Mouse (Mus musculus) spleen, adult 2 months (tissue): Measurements from ENCODE around the gene Rragd. TPM values are rescaled to one million over a fixed set of nuclear protein-coding genes. Genes with fewer than 3 reads are reported as not detected.
"Not testable (repeated sequence)": the region's sequence is repeated elsewhere in the genome, so short reads cannot be mapped to it uniquely, and the experiment has no call there.

Source experiments
- DNase-seq, 2 experiments: peaks; one replicate each; pipeline versions ENCODE4 v3.0.0 to v3.0.0-alpha.2; 2012 to 2021; ENCODE audit warnings: low spot score in 2 of 2, low read depth in 1 of 2
- H3K27ac ChIP-seq: fragments of 200-500 bp; 2 replicates; pipeline ENCODE4 v1.5.1; 2012; ENCODE audit warnings: low read length, inconsistent platforms; ENCODE audit not compliant: insufficient read depth
- H3K27me3 ChIP-seq: fragments of 200-500 bp; 2 replicates; pipeline ENCODE4 v1.6.1; 2012; ENCODE audit warnings: mild to moderate bottlenecking, moderate library complexity, low read length, inconsistent platforms; ENCODE audit not compliant: control insufficient read depth, insufficient read depth
- H3K36me3 ChIP-seq: fragments of 200-500 bp; 2 replicates; pipeline ENCODE4 v1.6.1; 2012; ENCODE audit warnings: mild to moderate bottlenecking, low read length, inconsistent platforms; ENCODE audit not compliant: control insufficient read depth, insufficient read depth
- H3K4me1 ChIP-seq: fragments of 200-500 bp; 2 replicates; pipeline ENCODE4 v1.6.1; 2011; ENCODE audit warnings: inconsistent platforms; ENCODE audit not compliant: control insufficient read depth, insufficient read depth, insufficient read length
- H3K4me3 ChIP-seq: fragments of 200-500 bp; 2 replicates; pipeline ENCODE4 v1.5.1; 2011; ENCODE audit warnings: mild to moderate bottlenecking, inconsistent platforms; ENCODE audit not compliant: insufficient read depth, insufficient read length; ENCODE audit errors: extremely low read depth
- CTCF ChIP-seq: fragments of 200-500 bp; IDR thresholded peaks from 2 replicates; pipeline ENCODE4 v1.5.1; 2011; ENCODE audit warnings: mild to moderate bottlenecking, inconsistent platforms; ENCODE audit not compliant: insufficient read depth, insufficient read length, insufficient replicate concordance; ENCODE audit errors: extremely low read depth
- POLR2A ChIP-seq: fragments of 200-500 bp; IDR thresholded peaks from 2 replicates; pipeline ENCODE4 v1.6.1; 2011; ENCODE audit warnings: low read depth, low read length, inconsistent platforms
- WGBS: fragments of 180-500 bp; shearing (Covaris S2); methylation state at CpG from one replicate; pipeline ENCODE4 v1.1.7; 2018; 5-methylcytosine and 5-hydroxymethylcytosine counted together
- polyA plus RNA-seq: library from polyadenylated mRNA; depleted of rRNA; stranded (reverse); fragments of >200 nt; gene quantifications from 2 replicates; pipeline ENCODE4 v1.2.3, GENCODE M21; 2012

Gene Rragd
- polyA plus RNA-seq, 1 experiment = 1.3 TPM

- TF ChIP-seq POLR2A (no peak), CTCF (no peak)
- Histone ChIP-seq H3K4me3 (no peak overlapping the region), H3K27me3 (no peaks in the 10 kb centered on the region), H3K27ac (no peak overlapping the region), H3K36me3 (no peaks in the 10 kb centered on the region), H3K4me1 (no peaks in the 10 kb centered on the region)
- WGBS = 96% methylated on average over 8 of the region's 8 CpGs
- no peak for DNase-seq
These were observed 16.2 kb downstream of the Rragd start for GRCm38 (mm10) chr4:32998996-32999395.

GRCm38 (mm10) chr4:33002081-33002480 lies 19.2 kb downstream of the Rragd start:
- TF ChIP-seq CTCF = no peak
- TF ChIP-seq POLR2A = no peak
- WGBS = 80% methylated on average over 3 of the region's 3 CpGs

GRCm38 (mm10) chr4:33005595-33006470 lies 23.0 kb downstream of the Rragd start:
- not testable (repeated sequence) for H3K4me3 ChIP-seq, H3K36me3 ChIP-seq, H3K4me1 ChIP-seq, H3K27ac ChIP-seq, H3K27me3 ChIP-seq, DNase-seq
- 69% methylated on average over 10 of the region's 10 CpGs for WGBS

More at GRCm38 (mm10) chr4:33002081-33002480, 19.2 kb downstream of the Rragd start:
- Histone ChIP-seq H3K4me3 (no peak overlapping the region), H3K27me3 (no peaks in the 10 kb centered on the region), H3K4me1 (no peaks in the 10 kb centered on the region), H3K27ac (no peak overlapping the region), H3K36me3 (no peaks in the 10 kb centered on the region)
- no peak for DNase-seq

DNA sequence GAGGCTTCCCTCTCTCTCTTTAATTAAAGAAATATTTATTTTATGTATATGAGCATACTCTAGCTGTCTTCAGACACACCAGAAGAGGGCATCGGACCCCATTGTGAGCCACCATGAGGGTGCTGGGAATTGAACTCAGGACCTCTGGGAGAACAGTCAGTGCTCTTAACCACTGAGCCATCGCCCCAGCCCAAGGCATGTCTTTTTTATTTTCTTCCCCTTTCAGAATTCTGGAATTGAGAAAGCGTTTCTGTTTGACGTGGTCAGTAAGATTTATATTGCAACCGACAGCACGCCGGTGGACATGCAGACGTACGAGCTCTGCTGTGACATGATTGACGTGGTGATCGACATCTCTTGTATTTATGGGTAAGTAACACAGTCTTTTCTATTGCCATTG lies 24.0 kb downstream of the Rragd start:
- WGBS = 91% methylated on average over 11 of the region's 11 CpGs
- TF ChIP-seq CTCF (no peak), POLR2A (no peak)

GRCm38 (mm10) chr4:33007443-33008217 lies 24.8 kb downstream of the Rragd start:
- no peak overlapping the region for H3K4me3 ChIP-seq
- H3K4me1 ChIP-seq = no peaks in the 10 kb centered on the region
- 68% methylated on average over 9 of the region's 9 CpGs for WGBS
- no peaks in the 10 kb centered on the region for H3K36me3 ChIP-seq
- no peaks in the 10 kb centered on the region for H3K27me3 ChIP-seq
- H3K27ac ChIP-seq = no peak overlapping the region
- no peak for TF ChIP-seq CTCF
- no peak for TF ChIP-seq POLR2A
- no peak for DNase-seq

More for the DNA sequence above, 24.0 kb downstream of the Rragd start:
- DNase-seq = no peak
- Histone ChIP-seq H3K36me3 (no peaks in the 10 kb centered on the region), H3K27ac (no peak overlapping the region), H3K4me3 (no peak overlapping the region), H3K4me1 (no peaks in the 10 kb centered on the region), H3K27me3 (no peaks in the 10 kb centered on the region)

DNA sequence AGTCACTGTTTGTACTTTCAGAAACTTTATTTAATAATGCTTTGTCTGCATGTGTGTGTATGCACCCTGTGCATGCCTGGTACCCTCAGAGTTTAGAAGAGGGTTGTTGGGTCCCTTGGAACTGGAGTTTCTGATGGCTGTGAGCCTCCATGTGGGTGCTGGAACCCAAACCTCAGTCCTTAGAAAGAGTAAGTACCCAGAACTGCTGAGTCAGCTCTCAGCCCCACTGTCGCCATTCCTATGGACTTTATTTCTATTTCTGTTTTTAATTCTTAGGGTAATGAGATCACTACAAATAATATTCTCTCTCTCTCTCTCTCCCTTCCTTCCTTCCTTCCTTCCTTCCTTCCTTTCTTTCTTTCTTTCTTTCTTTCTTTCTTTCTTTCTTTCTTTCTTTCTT lies 27.2 kb downstream of the Rragd start:
- Histone ChIP-seq H3K27me3 (no peaks in the 10 kb centered on the region), H3K4me1 (no peaks in the 10 kb centered on the region), H3K4me3 (no peak overlapping the region), H3K27ac (no peak overlapping the region), H3K36me3 (no peaks in the 10 kb centered on the region)
- no peak for DNase-seq
- TF ChIP-seq POLR2A (no peak), CTCF (no peak)
- WGBS = 91% methylated on average over 1 of the region's 1 CpGs

GRCm38 (mm10) chr4:33012484-33012883 lies 29.6 kb downstream of the Rragd start:
- H3K27me3 ChIP-seq = no peaks in the 10 kb centered on the region
- whole genome bisulfite sequencing = 86% methylated on average over 4 of the region's 4 CpGs
- no peak for DNase-seq
- TF ChIP-seq CTCF (no peak), POLR2A (no peak)
- H3K4me3 ChIP-seq = no peak overlapping the region
- H3K36me3 ChIP-seq = no peaks in the 10 kb centered on the region
- H3K27ac ChIP-seq = no peak overlapping the region
- H3K4me1 ChIP-seq = no peaks in the 10 kb centered on the region
